Comparison of ENCODE assay signal across 21 mouse cellular contexts in genomic region chr1:86210676-86211075, GRCm38 (mm10). TPM values are rescaled to one million over a fixed set of nuclear protein-coding genes. Genes with fewer than 3 reads are reported as not detected.
DNase-seq lines count a peak whose midpoint lies in the region; ATAC-seq and TF ChIP-seq lines count a peak whose summit lies in the region.
"Had no signal": no experiment of that assay in that cellular context is flagged by ENCODE, and none has a peak within 500 bp of the region (broad histone marks: within the 10 kb centered on the region; RNA-seq: fewer than 3 reads in every experiment).

No protein-coding gene starts in this region.

- H3K9me3 ChIP-seq in liver, embryonic 12.5 days (replicated peaks): no peaks in the 10 kb centered on the region
- H3K9me3 ChIP-seq in liver, postnatal 0 days (ENCODE audit: low read length): no peaks in the 10 kb centered on the region
- H3K9me3 ChIP-seq in liver, embryonic 15.5 days (replicated peaks): no peaks in the 10 kb centered on the region
- H3K9me3 ChIP-seq: embryonic facial prominence, embryonic 13.5 days; embryonic facial prominence, embryonic 15.5 days; forebrain, embryonic 10.5 days; forebrain, embryonic 12.5 days had no signal

- no peak overlapping the region for H3K9ac ChIP-seq in liver, embryonic 12.5 days
- H3K9ac ChIP-seq in liver, postnatal 0 days (replicated peaks): no peak overlapping the region
- H3K9ac ChIP-seq in liver, embryonic 15.5 days: no peak overlapping the region
- H3K9ac ChIP-seq: embryonic facial prominence, embryonic 13.5 days; embryonic facial prominence, embryonic 15.5 days; forebrain, embryonic 12.5 days had no signal

- 0 out of 2 replicates have a peak overlapping the region, but pooled peaks have one; percentile 76 for H3K27ac ChIP-seq in liver, embryonic 12.5 days
- H3K27ac ChIP-seq in liver, postnatal 0 days (ENCODE audit: low read depth): no peak overlapping the region
- H3K27ac ChIP-seq in liver, embryonic 15.5 days (replicated peaks): 0 out of 2 replicates have a peak overlapping the region, but pooled peaks have one; percentile 58
- H3K27ac ChIP-seq: embryonic facial prominence, embryonic 13.5 days; embryonic facial prominence, embryonic 15.5 days; forebrain, embryonic 10.5 days; forebrain, embryonic 12.5 days had no signal

- no peaks in the 10 kb centered on the region for H3K27me3 ChIP-seq in liver, embryonic 12.5 days (replicated peaks)
- no peaks in the 10 kb centered on the region for H3K27me3 ChIP-seq in liver, postnatal 0 days (ENCODE audit: insufficient read depth, low read length)
- H3K27me3 ChIP-seq in liver, embryonic 15.5 days: no peaks in the 10 kb centered on the region
- H3K27me3 ChIP-seq: embryonic facial prominence, embryonic 13.5 days; embryonic facial prominence, embryonic 15.5 days; forebrain, embryonic 12.5 days had no signal

- TF ChIP-seq CTCF in liver, postnatal 0 days (IDR thresholded peaks at IDR 0.05; ENCODE audit: low read depth): no peak

- no peak for DNase-seq in liver, postnatal 0 days
- DNase-seq in liver: no peak
- DNase-seq in layer of hippocampus, adult 9-10 months (ENCODE audit: low spot score): no peak
- DNase-seq: adrenal gland, adult 2 months; adrenal gland, postnatal 10 days; adrenal gland, postnatal 25 days; cerebellum, adult 11 months; cerebellum, adult 18-20 months; cerebellum, adult 8-10 months; cerebellum, adult 9-11 months; cerebellum, postnatal 14 days; cerebellum, postnatal 36 days; embryo, embryonic 11 days had no signal

- H3K4me2 ChIP-seq in liver, embryonic 12.5 days: peak overlapping the region; percentile 56
- no peak overlapping the region for H3K4me2 ChIP-seq in liver, postnatal 0 days (ENCODE audit: low read depth, low read length)
- peak overlapping the region; percentile 49 for H3K4me2 ChIP-seq in liver, embryonic 15.5 days
- H3K4me2 ChIP-seq: embryonic facial prominence, embryonic 13.5 days; embryonic facial prominence, embryonic 15.5 days; forebrain, embryonic 12.5 days had no signal

- no peak for TF ChIP-seq EP300 in liver, postnatal 0 days (IDR thresholded peaks at IDR 0.05; ENCODE audit: low read depth)

- no peak for ATAC-seq in liver, embryonic 12.5 days
- ATAC-seq in liver, postnatal 0 days: no peak
- no peak for ATAC-seq in liver, embryonic 15.5 days (ENCODE audit: insufficient read depth)
- ATAC-seq: forebrain, embryonic 14.5 days; forebrain, embryonic 16.5 days had no signal

- H3K36me3 ChIP-seq in liver, embryonic 12.5 days: peaks cover 32% of the 10 kb centered on the region
- H3K36me3 ChIP-seq in liver, postnatal 0 days (replicated peaks; ENCODE audit: insufficient read depth, low read length): peaks cover 17% of the 10 kb centered on the region
- H3K36me3 ChIP-seq in liver, embryonic 15.5 days (replicated peaks): peaks cover 30% of the 10 kb centered on the region; the same call in 1 of the 2 replicates

- 76% methylated on average over 7 of the region's 7 CpGs for WGBS in liver, embryonic 12.5 days (ENCODE audit: insufficient replicate concordance)
- WGBS in liver, postnatal 0 days (ENCODE audit: insufficient replicate concordance): 83% methylated on average over 7 of the region's 7 CpGs
- 74% methylated on average over 7 of the region's 7 CpGs for WGBS in liver, embryonic 15.5 days (ENCODE audit: insufficient replicate concordance)

- no peak overlapping the region for H3K4me3 ChIP-seq in liver, embryonic 12.5 days
- H3K4me3 ChIP-seq in liver, postnatal 0 days (ENCODE audit: low read depth, low read length): no peak overlapping the region
- no peak overlapping the region for H3K4me3 ChIP-seq in liver, embryonic 15.5 days (replicated peaks)
- H3K4me3 ChIP-seq: embryonic facial prominence, embryonic 13.5 days; embryonic facial prominence, embryonic 15.5 days; forebrain, embryonic 10.5 days; forebrain, embryonic 12.5 days had no signal

- peaks cover 48% of the 10 kb centered on the region for H3K4me1 ChIP-seq in liver, embryonic 12.5 days
- H3K4me1 ChIP-seq in liver, postnatal 0 days (ENCODE audit: insufficient read depth): peaks cover 10% of the 10 kb centered on the region; the same call in 1 of the 2 replicates
- peaks cover 38% of the 10 kb centered on the region for H3K4me1 ChIP-seq in liver, embryonic 15.5 days (replicated peaks)
- H3K4me1 ChIP-seq: embryonic facial prominence, embryonic 13.5 days; embryonic facial prominence, embryonic 15.5 days; forebrain, embryonic 10.5 days; forebrain, embryonic 12.5 days had no signal

RNA-seq across cellular contexts. Expression of gene Armc9, which starts 56.1 kb away (rescaled TPM):
- 15.2 and 16.9 TPM in 2 replicates for polyA plus RNA-seq in liver, embryonic 12.5 days (2016; fragmentation: Nextera tagmentation; extraction: Ambion mirVana)
- 4.7 and 5.0 TPM in 2 replicates for polyA plus RNA-seq in liver, postnatal 0 days (2015; fragmentation: Nextera tagmentation; extraction: Ambion mirVana)
- polyA plus RNA-seq in liver, embryonic 15.5 days (2015; fragmentation: Nextera tagmentation; extraction: Ambion mirVana): 8.9 and 9.3 TPM in 2 replicates
